Mouse (Mus musculus): ENCODE results near the gene Mbd4.
"Not testable (repeated sequence)": the region's sequence is repeated elsewhere in the genome, so short reads cannot be mapped to it uniquely, and the experiment has no call there.

The Mbd4 gene

DNA sequence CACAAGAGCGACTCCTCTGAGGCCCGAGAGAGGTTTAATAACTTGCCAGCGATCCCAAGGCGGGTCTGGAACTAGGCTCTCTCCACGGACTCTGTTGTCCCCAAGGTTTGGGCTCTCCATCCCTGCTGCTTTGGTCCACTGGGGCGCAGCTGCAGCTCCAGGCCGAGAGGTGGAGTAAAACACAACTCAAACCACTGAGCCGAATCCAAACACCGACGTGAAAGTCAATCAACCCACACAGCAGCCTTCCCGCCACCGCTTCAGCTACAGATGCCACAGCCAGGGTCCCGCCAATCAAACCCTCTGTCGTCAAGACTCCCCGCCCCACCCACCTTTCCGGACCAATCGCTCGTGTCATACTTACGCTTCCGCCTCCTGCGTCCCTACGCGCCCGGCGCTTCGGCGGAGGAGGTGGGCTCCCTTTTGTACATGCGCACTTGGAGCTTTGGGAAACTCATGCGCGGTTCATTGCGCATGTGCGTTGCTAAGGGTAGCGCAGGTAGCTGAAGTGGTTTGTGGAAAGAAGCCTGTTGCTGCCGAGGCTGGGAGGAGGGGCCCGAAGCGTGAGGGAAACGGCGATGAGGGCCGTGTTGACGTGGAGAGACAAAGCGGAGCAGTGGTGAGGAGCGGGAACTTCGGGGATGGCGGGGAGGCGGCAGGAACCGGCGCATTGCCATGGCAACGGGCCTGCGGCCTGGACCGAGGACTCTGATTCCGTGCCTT lies at the start of gene Mbd4, which contains the start of gene Ift122:
TSS of gene Mbd4 (minus strand) at position 281 of the 723 bp plus-strand sequence.
TSS of gene Ift122 (plus strand) at position 380 of the 723 bp plus-strand sequence.
- DNase-seq (ENCODE audit: low spot score in 2 of 2), result peak; percentile 98 to 99

DNA sequence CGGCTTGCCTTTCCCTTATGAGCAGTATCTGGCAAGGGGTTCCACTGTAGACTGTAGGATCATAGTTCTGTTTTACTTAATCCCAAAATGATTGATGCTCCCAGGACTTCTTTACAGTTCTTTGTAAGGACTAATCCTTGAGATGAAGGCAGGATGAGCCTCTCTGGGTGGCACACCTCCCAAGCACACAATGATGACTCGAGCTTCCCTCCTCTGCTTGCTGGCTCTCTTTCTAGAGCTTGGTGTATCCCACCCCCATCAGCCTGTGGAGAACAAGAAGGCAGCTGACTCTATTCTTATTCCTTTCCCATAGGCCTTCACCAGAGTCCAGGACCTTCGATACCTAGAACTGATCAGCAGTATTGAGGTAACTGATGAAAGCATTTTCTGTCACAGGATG lies 49.4 kb upstream of the Mbd4 start:
- no peak for DNase-seq (ENCODE audit: low spot score in 2 of 2)

DNA sequence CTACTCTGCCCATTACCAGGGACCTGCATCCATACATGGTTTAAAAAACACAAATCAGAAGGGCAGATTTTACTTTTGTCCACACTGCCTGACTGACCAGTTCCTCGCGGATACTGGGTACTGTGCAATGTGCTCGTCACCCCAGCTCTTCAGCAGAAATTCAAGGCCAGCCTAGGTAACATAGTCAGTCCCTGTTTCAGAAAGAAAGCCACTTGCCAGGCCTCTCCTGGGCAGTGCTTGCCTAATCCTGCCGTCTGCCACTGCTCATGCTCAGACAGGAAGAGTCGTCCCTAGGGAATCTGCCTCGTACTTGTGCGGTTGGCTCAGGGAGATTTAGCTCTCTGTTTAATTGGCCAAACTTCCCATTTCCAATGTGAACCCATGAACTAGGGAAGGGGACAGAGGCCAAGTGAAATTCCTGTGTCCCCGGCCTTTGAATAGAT lies 48.3 kb upstream of the Mbd4 start:
- no peak for DNase-seq (ENCODE audit: low spot score in 2 of 2)

DNA sequence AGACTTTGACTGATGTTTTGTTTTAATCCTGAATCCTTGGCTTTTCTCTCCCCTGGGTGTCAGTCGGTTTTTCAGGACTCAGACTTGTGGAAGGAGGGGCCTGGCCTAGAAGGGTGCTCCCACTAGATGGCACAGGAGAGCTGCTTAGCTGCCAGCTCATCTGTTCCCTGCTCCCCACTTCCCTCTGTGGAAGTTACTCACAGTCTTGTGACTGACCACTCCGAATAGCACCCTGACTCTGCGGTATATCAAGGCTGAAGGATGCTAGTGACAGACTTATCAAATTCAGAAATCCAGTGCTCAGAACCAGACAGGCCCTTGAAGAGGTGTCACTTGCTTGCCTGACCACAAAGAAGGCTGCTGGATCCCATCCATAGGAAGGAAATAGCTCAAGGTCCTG lies 47.9 kb upstream of the Mbd4 start:
- DNase-seq (ENCODE audit: low spot score in 2 of 2), result peak in 1 of 2 experiments; percentile 71

DNA sequence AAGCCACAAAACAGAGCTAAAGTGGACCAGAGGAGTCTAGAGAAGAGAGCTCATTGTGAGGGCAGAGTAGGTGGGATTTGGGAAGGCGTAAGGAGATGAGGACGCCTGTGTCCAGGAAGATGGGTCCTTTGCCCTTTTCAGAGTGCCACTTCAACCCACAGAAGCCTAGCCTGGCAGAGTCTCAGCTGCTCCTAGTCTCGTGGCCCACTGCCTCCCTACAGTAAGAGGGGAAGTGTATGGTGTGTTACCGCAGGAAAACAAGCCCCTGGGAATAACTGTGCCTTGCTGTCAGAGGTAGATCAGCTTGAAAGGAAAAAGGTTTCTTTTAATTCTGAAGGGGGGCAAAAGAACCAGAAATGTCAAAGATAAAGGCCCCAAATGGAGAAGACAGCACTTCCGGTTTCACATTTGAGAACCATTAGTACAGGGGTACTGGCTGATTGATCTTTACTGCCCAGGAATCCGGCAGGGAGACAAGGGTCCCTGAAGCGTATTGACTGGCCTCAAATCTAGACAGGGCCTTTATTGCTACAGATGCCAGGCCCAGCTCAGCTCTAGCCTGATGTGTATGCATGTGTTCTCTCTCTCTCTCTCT lies 44.9 kb upstream of the Mbd4 start:
- no peak for DNase-seq (ENCODE audit: low spot score in 2 of 2)

DNA sequence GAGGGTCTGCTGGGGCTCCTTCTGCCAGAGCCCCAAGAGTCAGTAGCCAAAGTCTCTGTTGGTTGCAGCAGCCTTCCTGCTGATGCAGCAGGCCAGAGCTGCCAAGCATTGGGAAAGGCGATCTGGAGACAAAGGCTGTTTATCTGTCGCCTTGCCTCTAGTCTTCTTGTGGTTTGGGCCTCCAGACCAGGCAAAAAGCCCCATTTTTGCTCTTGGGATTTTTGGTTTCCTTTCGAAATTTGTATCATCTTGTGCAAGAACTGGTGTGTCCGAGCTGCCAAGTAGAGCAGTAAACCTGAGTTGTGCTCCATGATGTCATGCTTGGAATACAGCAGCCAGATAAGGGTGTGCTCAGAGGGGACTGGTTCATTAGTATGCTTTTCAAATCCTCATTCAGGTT lies 43.9 kb upstream of the Mbd4 start:
- DNase-seq (ENCODE audit: low spot score in 2 of 2), result no peak

DNA sequence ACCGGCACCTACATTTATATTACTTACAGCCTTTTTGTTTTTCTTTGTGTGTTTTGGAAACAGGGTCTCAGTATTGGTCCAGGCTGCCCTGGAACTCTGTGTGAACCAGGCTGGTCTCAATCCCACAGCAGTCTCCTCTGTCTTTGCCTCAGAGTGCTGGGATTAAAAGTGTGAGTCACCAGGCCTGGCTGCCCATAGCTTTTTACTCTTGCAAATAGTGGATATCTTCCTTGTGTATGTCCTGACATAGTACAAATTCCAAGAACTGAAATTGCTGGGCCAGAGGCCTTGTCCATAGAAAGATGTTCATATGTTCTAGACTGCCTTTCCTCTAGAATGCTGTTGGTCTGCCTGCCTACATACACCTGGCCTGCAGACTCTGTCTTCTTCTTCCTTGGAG lies 43.2 kb upstream of the Mbd4 start:
- no peak for DNase-seq (ENCODE audit: low spot score in 2 of 2)

DNA sequence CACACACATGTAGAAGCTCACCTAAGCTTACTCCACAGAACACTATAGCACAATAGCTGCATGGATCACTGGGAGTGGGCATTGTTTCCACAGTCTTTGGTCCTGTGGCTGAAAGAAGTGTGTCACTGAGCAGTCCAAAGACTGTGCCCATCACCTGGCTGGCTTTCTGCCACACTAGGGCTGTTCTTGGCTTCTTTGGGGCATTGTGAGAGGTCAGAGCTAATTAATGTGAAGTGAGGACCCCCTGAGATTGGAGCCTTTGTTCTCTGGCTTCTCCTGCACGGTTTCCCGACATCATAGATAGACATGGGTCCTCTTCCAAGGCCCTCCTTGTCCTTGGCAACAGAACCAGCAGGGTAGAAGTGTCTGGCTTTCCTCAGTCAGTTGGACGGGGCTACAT lies 39.2 kb upstream of the Mbd4 start:
- DNase-seq (ENCODE audit: low spot score in 2 of 2), result peak in 1 of 2 experiments; percentile 3

DNA sequence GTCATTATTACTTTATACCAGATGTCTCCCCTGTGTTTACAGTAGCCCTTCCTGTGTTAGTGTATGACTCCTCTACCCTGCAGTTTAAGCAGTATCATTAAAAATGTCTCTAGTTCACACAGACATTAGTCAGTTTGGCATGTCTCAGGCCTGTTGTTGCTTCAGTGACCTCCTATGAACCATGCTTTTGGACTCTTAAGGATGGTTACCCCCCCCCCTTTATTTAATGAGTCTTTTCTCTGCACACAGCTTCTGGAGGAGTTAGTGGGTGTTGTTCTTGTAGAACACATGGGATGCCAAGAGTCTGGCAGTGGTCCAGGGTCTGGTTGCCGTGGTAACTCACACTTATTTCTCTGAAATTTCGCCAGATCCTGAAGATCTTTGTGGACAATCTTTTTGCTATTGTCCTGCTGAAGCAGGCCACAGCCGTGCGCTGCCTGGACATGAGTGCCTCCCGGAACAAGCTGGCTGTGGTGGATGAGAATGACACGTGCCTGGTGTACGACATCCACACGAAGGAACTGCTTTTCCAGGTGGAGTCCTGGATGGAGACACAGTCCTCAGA lies 38.4 kb upstream of the Mbd4 start:
- peak; percentile 83 to 84 for DNase-seq (ENCODE audit: low spot score in 2 of 2)

DNA sequence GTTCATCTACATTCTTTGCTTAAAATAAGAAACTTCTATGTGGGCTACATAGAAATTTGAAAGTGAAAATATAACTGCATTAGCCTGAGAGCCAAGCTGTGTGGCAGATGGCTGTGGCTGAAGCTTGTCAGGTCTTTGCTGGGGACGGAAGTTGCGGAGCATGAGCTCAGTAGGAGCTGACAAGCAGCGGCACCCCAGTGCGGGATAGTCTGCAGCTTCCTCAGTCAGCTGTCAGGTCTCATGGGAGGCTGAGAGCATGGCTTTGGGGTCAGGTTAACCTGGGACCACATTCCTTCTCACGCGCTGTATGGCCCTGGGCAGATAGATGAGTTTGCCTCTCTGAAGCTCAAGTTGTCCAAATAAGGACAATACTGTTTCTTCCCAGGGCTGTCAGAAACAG lies 37.9 kb upstream of the Mbd4 start:
- DNase-seq (ENCODE audit: low spot score in 2 of 2), result peak in 1 of 2 experiments; percentile 38

DNA sequence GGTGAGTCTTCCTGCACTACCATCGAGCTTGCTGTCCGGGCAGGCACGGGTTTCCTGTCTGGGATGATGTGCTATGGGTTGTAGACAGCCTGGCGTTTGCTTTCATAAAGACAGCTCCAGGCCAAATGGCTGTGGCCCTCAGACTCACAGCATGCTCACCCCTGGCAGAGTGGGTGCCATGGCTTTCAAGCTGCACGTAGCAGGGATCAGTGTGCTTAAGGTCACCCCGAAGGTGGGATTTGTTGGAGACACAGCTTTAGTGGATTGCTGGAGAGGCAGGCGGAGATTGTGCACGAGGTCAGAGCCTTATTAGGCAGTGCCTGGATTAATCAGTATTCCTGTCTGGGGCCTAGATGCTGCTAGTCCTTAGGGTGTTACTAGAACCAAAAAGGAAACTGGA lies 37.4 kb upstream of the Mbd4 start:
- DNase-seq (ENCODE audit: low spot score in 2 of 2), result peak in 1 of 2 experiments; percentile 6

DNA sequence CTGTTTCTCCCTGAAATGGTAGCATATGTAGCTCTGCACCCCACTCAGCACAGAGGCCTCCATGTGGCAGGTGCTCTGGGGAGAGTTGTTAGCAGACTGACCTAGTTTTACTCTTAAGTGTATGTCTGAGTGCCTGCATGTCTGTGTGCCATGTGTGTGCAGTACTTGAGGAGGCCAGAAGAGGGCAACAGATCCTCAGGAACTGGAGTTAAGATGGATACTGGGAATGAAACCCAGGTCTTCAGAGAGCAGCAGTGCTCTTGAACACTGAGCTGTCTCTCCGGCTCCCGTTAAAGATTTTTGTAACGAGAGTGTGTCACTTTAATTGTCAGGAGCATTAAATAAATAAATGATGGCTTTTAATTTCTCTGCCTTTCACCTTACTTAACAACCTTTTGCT lies 35.1 kb upstream of the Mbd4 start:
- DNase-seq (ENCODE audit: low spot score in 2 of 2), result no peak

DNA sequence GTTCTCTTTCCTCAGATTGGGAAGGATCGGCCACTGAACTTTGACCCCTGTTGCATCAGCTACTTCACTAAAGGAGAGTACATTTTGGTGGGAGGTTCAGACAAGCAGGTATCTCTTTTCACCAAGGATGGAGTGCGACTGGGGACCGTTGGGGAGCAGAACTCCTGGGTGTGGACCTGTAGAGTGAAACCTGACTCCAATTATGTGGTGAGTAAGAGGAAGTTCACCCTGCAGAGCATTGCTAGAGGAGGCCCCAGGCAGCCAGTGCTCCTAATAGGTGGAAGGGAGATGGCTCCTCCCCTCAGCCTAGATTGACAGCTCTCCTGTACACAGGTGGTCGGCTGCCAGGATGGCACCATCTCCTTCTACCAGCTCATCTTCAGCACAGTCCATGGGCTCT lies 33.7 kb upstream of the Mbd4 start:
- no peak for DNase-seq (ENCODE audit: low spot score in 2 of 2)

DNA sequence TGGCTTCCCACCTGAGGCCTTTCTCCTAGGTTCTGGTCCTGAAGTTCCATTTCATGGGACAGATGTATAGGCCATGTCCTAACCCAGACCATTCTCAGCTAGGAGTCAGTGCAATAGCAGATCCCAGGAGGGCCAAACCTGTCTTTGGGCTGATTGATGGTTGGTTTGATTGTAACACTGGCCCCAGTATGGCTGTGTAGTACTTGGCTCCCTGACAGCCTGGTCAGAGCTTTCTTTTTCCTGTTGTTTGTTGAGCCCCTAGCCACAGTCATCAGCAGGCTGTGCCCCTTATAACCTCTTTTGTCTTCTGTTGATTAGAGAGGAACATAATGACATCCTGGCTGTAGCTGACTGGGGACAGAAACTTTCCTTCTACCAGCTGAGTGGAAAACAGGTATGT lies 30.8 kb upstream of the Mbd4 start:
- no peak for DNase-seq (ENCODE audit: low spot score in 2 of 2)

DNA sequence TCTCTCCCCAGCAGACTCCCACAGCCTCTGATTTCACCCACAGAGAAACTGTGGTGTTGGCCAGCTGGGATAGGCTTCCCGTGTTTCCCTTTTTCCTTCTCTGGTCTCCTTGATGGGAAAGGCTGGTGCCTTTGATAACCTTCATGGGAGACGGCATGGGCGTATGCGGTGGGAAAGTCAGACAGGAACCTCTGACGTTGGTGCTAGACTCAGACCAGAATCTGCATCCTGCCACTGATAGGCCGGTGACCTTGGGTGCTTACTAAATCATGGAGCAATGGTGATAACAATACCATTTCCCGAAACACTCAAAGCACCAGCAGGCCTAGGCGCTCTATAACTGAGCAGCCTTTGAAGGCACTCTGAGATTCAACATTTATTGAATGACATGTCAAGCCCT lies 27.6 kb upstream of the Mbd4 start:
- DNase-seq (ENCODE audit: low spot score in 2 of 2), result no peak

DNA sequence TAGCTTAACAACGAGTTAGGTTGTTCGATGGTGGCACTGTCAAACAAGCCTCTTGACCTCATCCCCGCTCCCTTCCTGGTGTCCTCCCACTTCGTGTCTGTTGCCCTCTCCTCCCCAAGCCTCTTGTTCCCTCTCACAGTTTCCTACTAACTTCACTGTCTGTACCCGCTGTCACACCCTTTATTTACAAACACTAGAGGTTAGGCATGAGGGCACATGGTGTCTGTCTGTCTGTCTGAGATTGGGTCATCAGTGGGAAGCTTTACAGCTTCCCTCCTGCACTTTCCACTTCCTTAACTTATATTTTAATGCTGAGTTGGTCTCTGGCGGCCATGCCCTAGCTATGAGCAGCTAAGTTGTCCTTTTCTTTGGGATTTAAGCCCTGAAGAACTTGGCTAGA lies 26.6 kb upstream of the Mbd4 start:
- DNase-seq (ENCODE audit: low spot score in 2 of 2), result no peak

DNA sequence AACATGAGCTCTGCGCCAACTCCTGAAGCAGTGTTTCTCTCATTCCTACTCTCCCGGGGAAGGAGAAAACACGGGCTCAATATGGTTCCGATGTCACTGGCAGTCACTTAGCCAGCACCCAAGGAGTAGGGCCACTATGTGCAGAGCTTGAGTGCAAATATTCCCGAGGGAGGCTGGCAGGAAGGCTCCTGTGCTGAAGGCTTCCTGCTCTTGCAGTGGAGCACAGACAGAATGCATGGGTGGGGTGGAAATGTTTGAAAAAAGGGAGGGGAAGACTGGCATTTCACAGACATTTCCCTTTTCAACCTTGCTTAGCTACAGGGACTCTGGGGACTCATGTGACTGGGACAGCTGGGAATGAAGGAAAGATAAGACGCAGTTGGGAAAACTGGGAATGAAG lies 25.5 kb upstream of the Mbd4 start:
- DNase-seq (ENCODE audit: low spot score in 2 of 2), result no peak

DNA sequence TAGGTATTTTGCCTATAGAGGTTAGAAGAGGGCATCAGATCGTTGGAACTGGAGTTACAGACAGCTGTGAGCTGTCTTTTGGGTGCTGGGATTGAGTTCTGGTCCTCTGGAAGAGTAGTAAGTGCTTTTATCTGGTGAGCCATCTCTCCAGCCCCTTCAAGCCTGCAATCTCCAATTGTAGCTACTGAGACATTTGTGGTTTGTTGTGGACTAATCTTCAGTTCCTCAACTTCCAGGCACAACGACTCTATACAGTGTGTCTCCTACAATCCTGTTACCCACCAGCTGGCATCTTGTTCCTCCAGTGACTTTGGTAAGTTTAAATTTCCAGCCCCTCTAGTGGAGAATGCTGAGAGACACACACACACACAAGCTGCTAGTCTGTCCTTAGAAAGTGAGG lies 24.1 kb upstream of the Mbd4 start:
- DNase-seq (ENCODE audit: low spot score in 2 of 2), result no peak

DNA sequence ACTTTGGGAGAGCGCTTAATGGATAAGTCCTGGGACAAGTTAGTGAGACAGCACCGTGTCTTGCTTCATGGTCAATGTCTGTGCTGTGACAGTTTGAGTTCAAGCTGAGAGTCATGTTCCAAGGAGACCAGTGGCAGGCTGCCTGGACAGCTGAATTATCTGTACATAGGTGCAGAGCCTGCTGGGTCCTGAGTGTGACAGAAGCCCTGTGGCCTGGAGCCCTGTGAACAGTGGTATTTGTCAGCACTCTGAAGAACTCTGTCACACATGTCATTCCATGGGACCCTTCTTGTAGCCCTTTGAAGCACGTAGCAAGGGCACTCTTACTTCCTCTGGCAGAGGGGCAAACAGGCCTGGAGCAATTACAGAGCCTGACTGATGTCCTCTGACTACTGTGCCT lies 18.1 kb upstream of the Mbd4 start:
- not testable (repeated sequence) for DNase-seq (ENCODE audit: low spot score in 2 of 2)

DNA sequence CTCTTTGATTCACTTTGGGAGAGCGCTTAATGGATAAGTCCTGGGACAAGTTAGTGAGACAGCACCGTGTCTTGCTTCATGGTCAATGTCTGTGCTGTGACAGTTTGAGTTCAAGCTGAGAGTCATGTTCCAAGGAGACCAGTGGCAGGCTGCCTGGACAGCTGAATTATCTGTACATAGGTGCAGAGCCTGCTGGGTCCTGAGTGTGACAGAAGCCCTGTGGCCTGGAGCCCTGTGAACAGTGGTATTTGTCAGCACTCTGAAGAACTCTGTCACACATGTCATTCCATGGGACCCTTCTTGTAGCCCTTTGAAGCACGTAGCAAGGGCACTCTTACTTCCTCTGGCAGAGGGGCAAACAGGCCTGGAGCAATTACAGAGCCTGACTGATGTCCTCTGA lies 14.0 kb upstream of the Mbd4 start:
- DNase-seq (ENCODE audit: low spot score in 2 of 2), result not testable (repeated sequence)

DNA sequence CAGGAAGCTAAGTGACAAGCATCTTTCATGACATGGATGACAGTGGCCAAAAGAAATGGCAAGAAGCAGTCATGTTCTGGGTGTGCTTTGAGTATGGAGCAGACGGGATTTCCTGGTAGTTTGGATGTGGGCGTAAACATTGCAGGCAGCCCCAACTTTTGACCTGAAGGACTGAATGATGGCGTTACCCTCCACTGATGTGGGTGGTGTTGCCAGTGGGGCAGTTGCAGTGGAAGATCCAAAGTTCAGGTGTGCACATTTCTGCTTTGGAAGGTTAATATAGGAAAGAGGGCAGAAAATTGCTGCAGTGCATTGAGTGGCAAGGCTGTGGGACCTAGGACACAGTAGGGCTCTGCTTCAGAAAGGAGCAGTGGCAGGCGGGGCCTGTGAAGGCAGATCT lies 12.1 kb upstream of the Mbd4 start:
- DNase-seq (ENCODE audit: low spot score in 2 of 2), result no peak

DNA sequence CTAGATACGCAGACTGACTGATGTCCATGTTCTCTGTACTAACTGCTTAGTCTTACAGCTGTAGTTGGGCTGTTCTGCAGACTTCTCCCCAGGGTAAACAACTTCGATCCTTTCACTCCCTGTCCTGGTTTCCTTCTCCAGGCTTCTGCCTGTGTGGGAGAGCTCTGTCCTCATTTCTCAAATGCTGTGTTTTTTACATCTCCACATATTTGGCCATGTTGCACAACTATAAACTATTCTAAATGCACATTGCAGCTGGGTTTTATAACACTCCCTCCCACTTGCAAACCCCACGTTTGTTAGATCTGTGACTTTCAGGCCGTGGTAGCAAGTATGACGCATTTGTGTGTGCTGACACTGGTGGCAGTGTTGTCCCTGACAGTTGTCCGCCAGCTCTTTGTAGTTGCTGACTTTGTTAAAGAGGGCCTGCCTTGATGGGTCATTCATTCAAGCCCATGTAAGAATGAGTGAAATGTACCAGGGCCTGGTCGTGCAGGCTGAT lies 10.2 kb upstream of the Mbd4 start:
- DNase-seq (ENCODE audit: low spot score in 2 of 2), result no peak

DNA sequence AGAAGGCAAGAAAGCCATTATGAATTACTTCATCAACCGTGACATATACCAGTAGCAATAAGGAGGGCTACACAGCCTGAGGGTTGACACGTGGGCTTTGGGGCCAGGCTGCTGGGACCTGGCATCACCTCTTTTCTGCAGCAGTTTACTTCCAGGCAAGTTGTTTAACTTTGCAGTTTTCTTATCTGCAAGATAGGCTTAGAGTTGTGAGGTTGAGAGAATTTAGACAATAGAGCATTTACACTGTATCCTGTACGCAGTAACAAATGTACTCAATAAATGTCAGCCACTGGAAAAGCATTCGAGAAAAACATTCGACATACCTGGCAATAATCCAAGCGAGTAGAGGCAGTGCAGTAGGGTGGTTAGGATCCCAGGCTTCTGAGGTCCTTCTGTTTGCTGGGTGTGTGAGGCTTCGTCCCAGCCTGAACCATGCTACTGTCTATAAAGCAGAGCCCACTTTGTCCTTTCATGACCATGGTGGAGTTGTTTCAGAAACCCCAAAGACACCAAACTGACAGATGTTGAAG lies 6.9 kb upstream of the Mbd4 start:
- DNase-seq (ENCODE audit: low spot score in 2 of 2), result no peak

Data from frontal cortex, postnatal 14 days (tissue).